Mouse (Mus musculus): ENCODE data around the gene Tmem100. TPM values are rescaled to one million over a fixed set of nuclear protein-coding genes. Genes with fewer than 3 reads are reported as not detected.
A peak's percentile ranks its signal among the peaks of the same experiment; 100 is the strongest.

Tmem100 gene
- polyA plus RNA-seq (2015; fragmentation: Nextera tagmentation; extraction: Ambion mirVana), result 23.5 and 24.4 TPM in 2 replicates

DNA sequence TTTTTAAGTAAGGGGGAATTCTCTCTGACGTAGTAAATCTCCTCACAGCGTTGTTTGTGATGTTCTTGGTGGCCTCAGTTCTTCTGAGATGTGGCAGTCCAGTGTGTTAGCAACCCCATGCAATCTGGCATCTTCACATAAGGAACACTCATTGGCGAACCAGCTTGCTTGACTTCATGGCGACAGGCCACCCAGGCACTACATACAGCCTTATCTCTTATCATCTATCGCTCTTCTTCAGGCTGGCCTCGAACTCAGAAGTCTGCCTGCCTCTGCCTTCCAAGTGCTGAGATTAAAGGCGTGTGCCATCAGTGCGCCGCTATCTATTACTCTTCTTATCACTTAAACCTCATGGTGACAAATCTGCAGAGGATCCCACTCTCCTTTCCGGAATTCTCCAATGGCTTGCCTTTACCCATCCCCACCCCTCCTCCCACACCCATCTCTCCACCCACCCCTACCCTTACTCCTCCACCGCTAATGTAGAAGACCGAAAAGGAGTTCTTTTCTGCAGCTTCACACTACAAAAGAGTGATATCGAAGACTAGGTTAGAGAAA is at the start of gene Tmem100:
TSS of gene Tmem100 (plus strand) at position 508 of the 558 bp plus-strand sequence.
- Histone ChIP-seq H3K36me3 (no peaks in the 10 kb centered on the region), H3K27ac (peak within 1 kb of the TSS; percentile 72), H3K4me2 (peak within 1 kb of the TSS; percentile 54), H3K27me3 (peaks cover 3% of the 10 kb centered on the region; the same call in 1 of the 2 replicates), H3K4me3 (peak within 1 kb of the TSS; percentile 44), H3K4me1 (peaks cover 38% of the 10 kb centered on the region), H3K9me3 (no peaks in the 10 kb centered on the region), H3K9ac (0 out of 2 replicates have a peak within 1 kb of the TSS, but pooled peaks have one; percentile 10)
- ATAC-seq (ENCODE audit: insufficient number of reproducible peaks, low FRiP score, low TSS enrichment, low read depth), result no peak
- WGBS, result 40% methylated on average over 13 of the region's 13 CpGs

- ATAC-seq (ENCODE audit: insufficient number of reproducible peaks, low FRiP score, low TSS enrichment, low read depth), result no peak
These were observed 47.2 kb upstream of the Tmem100 start for GRCm38 (mm10) chr11:89982918-89983317.

DNA sequence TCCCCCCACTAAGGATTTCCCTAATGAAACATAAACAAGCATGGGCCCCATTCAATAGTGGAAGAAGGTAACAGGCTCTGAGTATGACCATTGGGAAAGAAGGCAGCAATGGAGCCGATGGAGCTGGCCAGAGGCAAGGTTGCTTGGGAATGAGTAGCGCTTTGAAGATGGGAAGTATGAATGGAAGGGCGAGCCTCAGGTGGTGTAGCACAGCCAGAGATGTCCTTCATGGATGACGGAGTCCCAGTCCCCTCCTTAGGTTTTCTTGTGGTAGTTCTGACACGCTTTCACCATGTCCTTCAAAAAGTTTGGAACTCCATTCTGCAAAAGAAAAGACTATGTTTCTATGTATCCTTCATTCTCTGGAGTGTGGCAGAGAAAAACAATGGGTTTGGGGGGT is 45.7 kb upstream of the Tmem100 start:
- 91% methylated on average over 5 of the region's 5 CpGs for WGBS
- no peak for ATAC-seq (ENCODE audit: insufficient number of reproducible peaks, low FRiP score, low TSS enrichment, low read depth)
- Histone ChIP-seq H3K4me3 (no peak overlapping the region), H3K36me3 (no peaks in the 10 kb centered on the region), H3K4me1 (no peaks in the 10 kb centered on the region), H3K9me3 (no peaks in the 10 kb centered on the region), H3K27ac (no peak overlapping the region), H3K27me3 (no peaks in the 10 kb centered on the region), H3K9ac (no peak overlapping the region), H3K4me2 (no peak overlapping the region)

More at GRCm38 (mm10) chr11:89982918-89983317, 47.2 kb upstream of the Tmem100 start:
- no peaks in the 10 kb centered on the region for H3K9me3 ChIP-seq
- H3K4me1 ChIP-seq, result peaks cover 10% of the 10 kb centered on the region
- no peak overlapping the region for H3K4me3 ChIP-seq
- WGBS, result 71% methylated on average over 2 of the region's 2 CpGs
- no peak overlapping the region for H3K9ac ChIP-seq
- no peaks in the 10 kb centered on the region for H3K27me3 ChIP-seq
- H3K27ac ChIP-seq, result no peak overlapping the region
- no peaks in the 10 kb centered on the region for H3K36me3 ChIP-seq
- H3K4me2 ChIP-seq, result no peak overlapping the region

DNA sequence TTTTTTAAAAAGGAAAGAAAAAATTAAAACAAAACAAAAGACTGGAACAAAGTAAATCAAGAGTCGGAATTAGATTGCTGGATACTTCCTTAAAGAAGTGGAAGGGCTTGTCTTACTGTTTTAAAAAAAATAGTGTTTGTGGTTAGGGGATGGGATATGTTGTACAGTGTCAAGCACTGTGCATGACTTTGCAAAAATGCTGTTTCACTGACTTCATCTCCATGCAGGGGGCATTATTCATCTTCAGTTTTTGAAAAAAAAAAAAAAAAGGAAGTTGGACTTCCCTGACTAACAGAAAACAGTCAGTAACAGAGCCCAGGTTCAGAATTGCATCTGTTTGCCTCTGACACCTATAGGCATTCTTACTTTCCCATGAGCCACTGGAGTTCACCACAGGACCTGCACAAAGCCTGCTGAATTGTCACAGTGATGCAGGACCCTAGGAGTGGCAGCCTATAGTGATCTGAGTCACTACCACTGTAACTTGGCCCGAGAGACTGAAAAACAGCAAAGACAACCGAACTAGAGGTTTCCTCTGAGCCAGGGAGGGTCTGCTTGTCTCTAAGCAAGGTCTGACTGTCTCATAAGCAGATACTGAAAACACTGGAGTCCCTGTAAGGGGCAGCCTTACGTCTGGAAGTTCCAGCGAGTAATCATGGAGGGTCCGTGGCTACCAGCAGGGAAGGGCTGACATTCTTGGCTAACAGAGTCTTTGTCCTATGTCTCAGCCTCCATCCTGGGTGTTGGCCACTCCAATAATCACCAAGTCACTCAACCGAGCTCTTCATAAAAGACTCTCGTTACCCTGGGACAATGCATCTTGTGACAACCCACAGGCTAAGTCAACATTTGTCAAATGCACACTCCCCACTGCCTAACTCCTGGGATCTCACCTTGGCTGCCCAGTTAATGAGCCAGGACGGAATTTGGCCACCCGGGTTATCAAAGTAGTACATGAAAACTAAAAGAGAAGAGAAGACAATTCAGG is 44.7 kb upstream of the Tmem100 start:
- Histone ChIP-seq H3K36me3 (no peaks in the 10 kb centered on the region), H3K4me1 (no peaks in the 10 kb centered on the region), H3K27me3 (no peaks in the 10 kb centered on the region), H3K9me3 (no peaks in the 10 kb centered on the region), H3K4me3 (no peak overlapping the region), H3K27ac (no peak overlapping the region), H3K9ac (no peak overlapping the region), H3K4me2 (no peak overlapping the region)
- no peak for ATAC-seq (ENCODE audit: insufficient number of reproducible peaks, low FRiP score, low TSS enrichment, low read depth)
- 74% methylated on average over 10 of the region's 10 CpGs for WGBS

GRCm38 (mm10) chr11:89986516-89986915 is 43.6 kb upstream of the Tmem100 start:
- Histone ChIP-seq H3K9me3 (no peaks in the 10 kb centered on the region), H3K9ac (no peak overlapping the region), H3K4me2 (no peak overlapping the region), H3K27me3 (no peaks in the 10 kb centered on the region), H3K4me1 (no peaks in the 10 kb centered on the region), H3K27ac (no peak overlapping the region), H3K4me3 (no peak overlapping the region), H3K36me3 (no peaks in the 10 kb centered on the region)
- ATAC-seq (ENCODE audit: insufficient number of reproducible peaks, low FRiP score, low TSS enrichment, low read depth), result no peak
- WGBS, result 92% methylated on average over 8 of the region's 8 CpGs

- Histone ChIP-seq H3K36me3 (no peaks in the 10 kb centered on the region), H3K4me3 (no peak overlapping the region), H3K4me2 (no peak overlapping the region), H3K9ac (no peak overlapping the region), H3K27ac (no peak overlapping the region), H3K4me1 (no peaks in the 10 kb centered on the region), H3K9me3 (no peaks in the 10 kb centered on the region), H3K27me3 (no peaks in the 10 kb centered on the region)
- WGBS, result 21% methylated on average over 8 of the region's 8 CpGs
- ATAC-seq (ENCODE audit: insufficient number of reproducible peaks, low FRiP score, low TSS enrichment, low read depth), result 0 out of 2 replicates have a peak, but pooled peaks have one; percentile 21
These were observed 41.1 kb upstream of the Tmem100 start for GRCm38 (mm10) chr11:89988936-89989589.

- H3K4me3 ChIP-seq, result no peak overlapping the region
- no peak overlapping the region for H3K27ac ChIP-seq
- no peak overlapping the region for H3K9ac ChIP-seq
- no peaks in the 10 kb centered on the region for H3K27me3 ChIP-seq
- no peak overlapping the region for H3K4me2 ChIP-seq
- no peaks in the 10 kb centered on the region for H3K36me3 ChIP-seq
- 0 out of 2 replicates have a peak, but pooled peaks cover 2% of the 10 kb centered on the region for H3K4me1 ChIP-seq
- no peak for ATAC-seq (ENCODE audit: insufficient number of reproducible peaks, low FRiP score, low TSS enrichment, low read depth)
- H3K9me3 ChIP-seq, result no peaks in the 10 kb centered on the region
These were observed 38.5 kb upstream of the Tmem100 start for GRCm38 (mm10) chr11:89991661-89992060.

DNA sequence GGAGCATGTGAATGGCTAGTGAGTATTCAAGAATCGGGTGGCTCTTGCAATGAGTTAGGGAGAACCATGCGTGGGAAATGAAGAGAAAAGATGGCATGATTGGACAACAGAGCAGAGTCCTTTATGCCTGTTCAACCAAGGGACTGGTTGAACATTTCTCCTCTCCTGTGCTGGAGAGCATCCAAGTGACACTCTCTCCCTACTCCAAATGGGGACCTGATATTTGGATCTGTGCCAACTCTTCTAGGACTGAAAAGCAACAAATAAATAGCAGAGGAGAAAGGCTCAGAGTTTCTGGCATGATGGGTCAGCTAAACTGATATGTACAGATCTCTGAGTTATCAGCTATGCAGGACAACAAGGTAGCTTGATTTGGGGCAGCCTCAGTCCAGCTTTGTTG is 35.4 kb upstream of the Tmem100 start:
- ATAC-seq (ENCODE audit: insufficient number of reproducible peaks, low FRiP score, low TSS enrichment, low read depth), result no peak
- H3K27ac ChIP-seq, result no peak overlapping the region
- no peak overlapping the region for H3K9ac ChIP-seq
- H3K27me3 ChIP-seq, result no peaks in the 10 kb centered on the region
- WGBS, result 92% methylated on average over 2 of the region's 2 CpGs
- no peaks in the 10 kb centered on the region for H3K9me3 ChIP-seq
- no peaks in the 10 kb centered on the region for H3K36me3 ChIP-seq
- H3K4me1 ChIP-seq, result 0 out of 2 replicates have a peak, but pooled peaks cover 2% of the 10 kb centered on the region
- no peak overlapping the region for H3K4me3 ChIP-seq
- no peak overlapping the region for H3K4me2 ChIP-seq

GRCm38 (mm10) chr11:89995596-89995995 is 34.6 kb upstream of the Tmem100 start:
- Histone ChIP-seq H3K4me3 (no peak overlapping the region), H3K4me1 (0 out of 2 replicates have a peak, but pooled peaks cover 2% of the 10 kb centered on the region), H3K4me2 (no peak overlapping the region), H3K9ac (no peak overlapping the region), H3K27me3 (no peaks in the 10 kb centered on the region), H3K9me3 (no peaks in the 10 kb centered on the region), H3K36me3 (no peaks in the 10 kb centered on the region), H3K27ac (no peak overlapping the region)
- no peak for ATAC-seq (ENCODE audit: insufficient number of reproducible peaks, low FRiP score, low TSS enrichment, low read depth)
- WGBS, result 88% methylated on average over 5 of the region's 5 CpGs

DNA sequence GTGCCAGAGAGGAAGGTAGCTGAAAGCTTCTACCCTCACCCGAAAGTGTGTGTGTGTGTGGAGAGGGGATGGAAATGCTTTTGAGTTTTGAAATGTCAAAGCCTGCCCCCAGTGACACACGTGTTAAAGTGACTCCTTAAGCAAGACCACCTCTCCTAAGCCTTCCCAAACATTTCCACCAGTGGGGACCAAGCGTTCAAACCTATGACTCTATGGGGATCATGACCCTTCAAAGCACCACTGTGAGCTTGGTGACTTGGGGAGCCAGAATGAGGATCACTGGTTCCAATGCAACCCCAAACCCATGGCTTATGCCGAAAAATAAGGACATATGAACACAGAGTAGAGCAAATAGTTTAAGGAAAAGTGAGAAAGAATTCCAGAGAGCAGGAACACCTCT is 33.7 kb upstream of the Tmem100 start:
- ATAC-seq (ENCODE audit: insufficient number of reproducible peaks, low FRiP score, low TSS enrichment, low read depth), result no peak
- Histone ChIP-seq H3K36me3 (no peaks in the 10 kb centered on the region), H3K9ac (no peak overlapping the region), H3K9me3 (no peaks in the 10 kb centered on the region), H3K27me3 (no peaks in the 10 kb centered on the region), H3K4me3 (no peak overlapping the region), H3K4me1 (0 out of 2 replicates have a peak, but pooled peaks cover 4% of the 10 kb centered on the region), H3K4me2 (no peak overlapping the region), H3K27ac (no peak overlapping the region)
- WGBS, result 82% methylated on average over 4 of the region's 4 CpGs

- no peak for ATAC-seq (ENCODE audit: insufficient number of reproducible peaks, low FRiP score, low TSS enrichment, low read depth)
- no peak overlapping the region for H3K4me2 ChIP-seq
- no peaks in the 10 kb centered on the region for H3K36me3 ChIP-seq
- 0 out of 2 replicates have a peak, but pooled peaks cover 5% of the 10 kb centered on the region for H3K4me1 ChIP-seq
- H3K9ac ChIP-seq, result no peak overlapping the region
- no peak overlapping the region for H3K27ac ChIP-seq
- H3K4me3 ChIP-seq, result no peak overlapping the region
- H3K9me3 ChIP-seq, result no peaks in the 10 kb centered on the region
- H3K27me3 ChIP-seq, result no peaks in the 10 kb centered on the region
- WGBS, result 86% methylated on average over 7 of the region's 7 CpGs
These were observed 33.3 kb upstream of the Tmem100 start for GRCm38 (mm10) chr11:89996856-89997255.
